Mouse (Mus musculus): Measurements from ENCODE around the gene Kif28. TPM values are rescaled to one million over a fixed set of nuclear protein-coding genes. Genes with fewer than 3 reads are reported as not detected.
"Not testable (repeated sequence)": the region's sequence is repeated elsewhere in the genome, so short reads cannot be mapped to it uniquely, and the experiment has no call there.

Kif28 gene
- polyA plus RNA-seq, 1 experiment from 2014 or later = not detected

DNA sequence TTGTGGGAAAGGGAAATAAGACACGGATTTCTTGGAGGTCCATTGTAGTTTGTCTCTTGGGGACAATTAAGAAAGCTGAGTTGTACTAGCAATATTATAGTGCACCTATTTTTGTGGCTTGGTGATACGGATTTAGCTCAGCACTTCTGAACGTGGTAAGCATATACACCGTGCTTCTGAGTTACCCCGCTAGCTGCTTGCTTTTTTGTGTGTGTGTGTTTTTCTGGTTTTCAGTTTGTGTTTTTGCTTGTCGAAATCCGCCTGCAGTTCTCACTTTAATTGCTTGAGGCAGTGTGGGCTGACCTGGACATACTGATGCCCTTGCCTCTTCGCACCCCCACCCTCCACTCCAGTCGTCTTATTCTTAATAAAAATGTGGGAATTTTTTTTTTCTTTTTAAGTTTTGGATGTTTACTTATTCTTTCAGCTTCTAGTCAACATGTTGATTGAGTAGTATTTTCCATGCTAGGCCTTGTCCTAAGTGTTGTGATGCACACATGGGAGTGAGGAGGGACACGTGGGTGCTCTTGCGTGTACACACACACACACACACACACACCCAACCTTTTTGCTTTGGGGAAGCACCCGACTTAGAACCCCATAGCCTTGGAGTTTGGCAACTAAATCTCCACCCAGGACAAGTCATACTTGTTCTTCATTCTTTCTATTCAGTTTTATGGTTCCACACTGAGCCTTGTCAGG lies 76.1 kb downstream of the Kif28 start:
- peaks cover 22% of the 10 kb centered on the region for H3K4me1 ChIP-seq (replicated peaks)
- peak overlapping the region; percentile 87 for H3K9ac ChIP-seq (replicated peaks)
- no peaks in the 10 kb centered on the region for H3K27me3 ChIP-seq
- WGBS = 22% methylated on average over 12 of the region's 12 CpGs
- peaks cover 32% of the 10 kb centered on the region for H3K36me3 ChIP-seq
- peak overlapping the region; percentile 84 for H3K4me3 ChIP-seq (replicated peaks)
- peak overlapping the region; percentile 79 for H3K4me2 ChIP-seq
- no peak for ATAC-seq (ENCODE audit: insufficient number of reproducible peaks, insufficient read depth, low FRiP score, low TSS enrichment, low read depth)
- H3K27ac ChIP-seq = peak overlapping the region; percentile 93
- H3K9me3 ChIP-seq = no peaks in the 10 kb centered on the region

GRCm38 (mm10) chr1:179668013-179668805 lies 76.9 kb downstream of the Kif28 start, which contains the start of gene Sccpdh:
TSS of gene Sccpdh (plus strand) at chr1:179668210.
- no peaks in the 10 kb centered on the region for H3K9me3 ChIP-seq
- H3K9ac ChIP-seq (replicated peaks) = peak within 1 kb of the TSS; percentile 87
- peaks cover 24% of the 10 kb centered on the region for H3K36me3 ChIP-seq
- H3K27me3 ChIP-seq = no peaks in the 10 kb centered on the region
- H3K4me2 ChIP-seq = peak within 1 kb of the TSS; percentile 79
- peak within 1 kb of the TSS; percentile 84 for H3K4me3 ChIP-seq (replicated peaks)
- ATAC-seq (ENCODE audit: insufficient number of reproducible peaks, insufficient read depth, low FRiP score, low TSS enrichment, low read depth) = peak; percentile 95
- peaks cover 22% of the 10 kb centered on the region for H3K4me1 ChIP-seq (replicated peaks)
- under 1% methylated on average over 78 of the region's 84 CpGs for WGBS
- H3K27ac ChIP-seq = peak within 1 kb of the TSS; percentile 93

- no peaks in the 10 kb centered on the region for H3K9me3 ChIP-seq
- H3K4me3 ChIP-seq (replicated peaks) = peak overlapping the region; percentile 84
- peaks cover 18% of the 10 kb centered on the region; the same call in 1 of the 2 replicates for H3K36me3 ChIP-seq
- H3K27ac ChIP-seq = peak overlapping the region; percentile 93
- peaks cover 22% of the 10 kb centered on the region for H3K4me1 ChIP-seq (replicated peaks)
- ATAC-seq (ENCODE audit: insufficient number of reproducible peaks, insufficient read depth, low FRiP score, low TSS enrichment, low read depth) = peak; percentile 11; the same call in 1 of the 2 replicates
- WGBS = 3% methylated on average over 7 of the region's 7 CpGs
- no peaks in the 10 kb centered on the region for H3K27me3 ChIP-seq
- peak overlapping the region; percentile 87 for H3K9ac ChIP-seq (replicated peaks)
- peak overlapping the region; percentile 79 for H3K4me2 ChIP-seq
Observed at GRCm38 (mm10) chr1:179667450-179667849, 77.6 kb downstream of the Kif28 start.

DNA sequence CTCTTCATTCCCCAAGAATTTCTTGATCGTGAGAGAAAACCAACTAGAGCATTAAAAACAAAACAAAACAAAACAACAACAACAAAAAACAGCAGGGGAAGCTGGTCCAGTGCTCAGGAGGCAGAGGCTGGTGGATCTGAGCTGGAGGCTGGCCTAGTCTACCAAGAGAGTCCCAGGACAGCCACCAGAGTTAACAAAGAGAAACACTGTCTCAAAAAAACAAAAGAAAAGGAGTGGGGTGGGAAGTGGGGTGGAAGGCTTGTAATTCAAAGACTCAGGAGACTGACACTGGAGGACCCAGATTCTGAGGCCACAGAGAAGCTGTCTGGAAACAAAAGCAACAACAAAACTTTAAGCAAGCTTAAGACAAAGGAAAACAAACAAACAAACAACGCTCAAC lies 78.1 kb downstream of the Kif28 start:
- peaks cover 22% of the 10 kb centered on the region for H3K4me1 ChIP-seq (replicated peaks)
- H3K4me3 ChIP-seq (replicated peaks) = no peak overlapping the region
- no peak for ATAC-seq (ENCODE audit: insufficient number of reproducible peaks, insufficient read depth, low FRiP score, low TSS enrichment, low read depth)
- no peak overlapping the region for H3K27ac ChIP-seq
- H3K9ac ChIP-seq (replicated peaks) = no peak overlapping the region
- H3K36me3 ChIP-seq = peaks cover 15% of the 10 kb centered on the region; the same call in 1 of the 2 replicates
- 74% methylated on average over 2 of the region's 2 CpGs for WGBS
- H3K4me2 ChIP-seq = no peak overlapping the region
- H3K9me3 ChIP-seq = no peaks in the 10 kb centered on the region
- no peaks in the 10 kb centered on the region for H3K27me3 ChIP-seq

DNA sequence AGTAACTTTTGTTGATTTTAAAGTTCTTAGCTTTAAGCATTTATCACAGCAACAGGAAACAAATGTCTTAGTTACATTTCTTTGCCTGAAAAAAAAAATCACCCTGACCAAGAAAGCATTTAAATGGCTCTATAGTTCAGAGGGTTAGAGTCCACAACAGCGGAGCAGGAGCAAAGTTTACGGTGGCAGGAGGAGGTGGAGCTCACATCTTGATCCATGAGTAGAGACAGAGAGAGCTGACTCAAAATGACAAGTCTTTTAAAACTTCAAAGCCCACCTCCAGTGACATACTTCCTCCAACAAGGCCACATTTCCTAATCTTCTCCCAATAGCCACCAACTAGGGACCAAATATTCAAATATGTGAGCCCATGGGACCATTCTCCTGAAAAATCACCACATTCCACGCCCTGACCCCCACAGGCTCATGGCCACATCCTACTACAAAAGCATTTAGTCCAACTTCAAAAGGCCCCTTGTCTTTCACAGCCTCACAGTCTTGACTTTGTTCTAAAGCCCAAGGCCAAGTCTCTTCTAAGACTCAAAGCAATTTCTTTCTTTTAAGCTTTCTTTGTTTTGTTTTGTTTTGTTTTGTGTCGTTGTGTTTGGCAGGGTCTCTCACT lies 80.7 kb downstream of the Kif28 start:
- no peak overlapping the region for H3K4me3 ChIP-seq (replicated peaks)
- H3K27ac ChIP-seq = no peak overlapping the region
- H3K36me3 ChIP-seq = no peaks in the 10 kb centered on the region
- H3K4me1 ChIP-seq (replicated peaks) = peaks cover 22% of the 10 kb centered on the region
- no peak for ATAC-seq (ENCODE audit: insufficient number of reproducible peaks, insufficient read depth, low FRiP score, low TSS enrichment, low read depth)
- 84% methylated on average over 4 of the region's 4 CpGs for WGBS
- no peaks in the 10 kb centered on the region for H3K9me3 ChIP-seq
- no peaks in the 10 kb centered on the region for H3K27me3 ChIP-seq
- no peak overlapping the region for H3K9ac ChIP-seq (replicated peaks)
- no peak overlapping the region for H3K4me2 ChIP-seq

DNA sequence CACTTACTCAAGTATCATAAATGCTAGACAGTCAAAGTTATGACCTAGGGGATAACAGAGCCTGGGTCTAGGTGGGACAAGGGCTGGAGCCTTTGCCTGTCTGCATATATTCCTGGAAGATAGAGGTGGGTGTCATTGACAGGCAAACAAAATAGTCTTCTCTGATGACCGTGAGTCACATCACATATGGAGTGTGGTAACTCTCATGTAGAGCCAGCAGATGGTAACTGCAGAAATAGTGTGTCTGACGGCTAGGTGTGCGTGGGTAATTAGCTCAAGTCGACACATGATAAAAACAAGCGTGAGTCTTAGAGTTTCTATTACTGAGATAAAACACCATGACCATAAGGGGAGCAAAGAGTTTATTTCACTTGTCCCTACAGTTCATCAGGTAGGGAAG lies 82.0 kb downstream of the Kif28 start:
- Histone ChIP-seq H3K27me3 (no peaks in the 10 kb centered on the region), H3K9ac (replicated peaks) (no peak overlapping the region), H3K4me1 (replicated peaks) (peaks cover 16% of the 10 kb centered on the region), H3K36me3 (no peaks in the 10 kb centered on the region), H3K4me2 (no peak overlapping the region), H3K9me3 (no peaks in the 10 kb centered on the region), H3K27ac (no peak overlapping the region), H3K4me3 (replicated peaks) (no peak overlapping the region)
- WGBS = 87% methylated on average over 5 of the region's 5 CpGs
- ATAC-seq (ENCODE audit: insufficient number of reproducible peaks, insufficient read depth, low FRiP score, low TSS enrichment, low read depth) = no peak

DNA sequence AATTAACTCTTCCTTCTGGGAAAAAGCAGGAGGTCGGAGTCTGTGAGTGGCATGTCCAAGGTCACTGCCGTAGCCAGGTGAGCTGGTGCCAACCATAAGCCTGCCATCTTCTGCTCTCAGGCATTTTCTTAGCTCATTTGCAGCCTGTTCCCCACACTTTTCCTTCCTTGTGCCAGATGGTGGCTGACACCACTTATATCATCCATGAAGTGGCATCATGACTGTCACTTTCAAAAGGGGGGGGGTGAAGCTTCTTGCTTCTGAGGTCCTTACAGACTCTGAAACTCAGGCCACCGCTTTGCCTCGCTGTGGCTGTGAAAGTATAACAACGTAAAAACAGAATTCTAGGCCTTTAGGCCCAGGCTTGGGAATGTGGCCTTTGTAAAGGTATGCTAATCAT lies 93.8 kb downstream of the Kif28 start:
- H3K9me3 ChIP-seq = no peaks in the 10 kb centered on the region
- H3K9ac ChIP-seq (replicated peaks) = no peak overlapping the region
- no peaks in the 10 kb centered on the region for H3K36me3 ChIP-seq
- H3K27ac ChIP-seq = no peak overlapping the region
- no peaks in the 10 kb centered on the region for H3K27me3 ChIP-seq
- no peak for ATAC-seq (ENCODE audit: insufficient number of reproducible peaks, insufficient read depth, low FRiP score, low TSS enrichment, low read depth)
- no peak overlapping the region for H3K4me2 ChIP-seq
- no peak overlapping the region for H3K4me3 ChIP-seq (replicated peaks)
- 83% methylated on average over 5 of the region's 5 CpGs for WGBS
- no peaks in the 10 kb centered on the region for H3K4me1 ChIP-seq (replicated peaks)

GRCm38 (mm10) chr1:179650284-179650683 lies 94.8 kb downstream of the Kif28 start:
- Histone ChIP-seq H3K4me3 (replicated peaks) (no peak overlapping the region), H3K9me3 (no peaks in the 10 kb centered on the region), H3K27me3 (no peaks in the 10 kb centered on the region), H3K27ac (no peak overlapping the region), H3K9ac (replicated peaks) (no peak overlapping the region), H3K36me3 (no peaks in the 10 kb centered on the region), H3K4me1 (replicated peaks) (no peaks in the 10 kb centered on the region), H3K4me2 (no peak overlapping the region)
- no peak for ATAC-seq (ENCODE audit: insufficient number of reproducible peaks, insufficient read depth, low FRiP score, low TSS enrichment, low read depth)
- WGBS = 74% methylated on average over 4 of the region's 4 CpGs

- ATAC-seq (ENCODE audit: insufficient number of reproducible peaks, insufficient read depth, low FRiP score, low TSS enrichment, low read depth) = no peak
- WGBS = 82% methylated on average over 3 of the region's 3 CpGs
- no peak overlapping the region for H3K27ac ChIP-seq
- H3K9me3 ChIP-seq = no peaks in the 10 kb centered on the region
- H3K9ac ChIP-seq (replicated peaks) = no peak overlapping the region
- no peak overlapping the region for H3K4me2 ChIP-seq
- H3K4me3 ChIP-seq (replicated peaks) = no peak overlapping the region
- H3K4me1 ChIP-seq (replicated peaks) = peaks cover 1% of the 10 kb centered on the region; the same call in 1 of the 2 replicates
- H3K36me3 ChIP-seq = no peaks in the 10 kb centered on the region
- H3K27me3 ChIP-seq = no peaks in the 10 kb centered on the region
Observed at GRCm38 (mm10) chr1:179649324-179649723, 95.7 kb downstream of the Kif28 start.

DNA sequence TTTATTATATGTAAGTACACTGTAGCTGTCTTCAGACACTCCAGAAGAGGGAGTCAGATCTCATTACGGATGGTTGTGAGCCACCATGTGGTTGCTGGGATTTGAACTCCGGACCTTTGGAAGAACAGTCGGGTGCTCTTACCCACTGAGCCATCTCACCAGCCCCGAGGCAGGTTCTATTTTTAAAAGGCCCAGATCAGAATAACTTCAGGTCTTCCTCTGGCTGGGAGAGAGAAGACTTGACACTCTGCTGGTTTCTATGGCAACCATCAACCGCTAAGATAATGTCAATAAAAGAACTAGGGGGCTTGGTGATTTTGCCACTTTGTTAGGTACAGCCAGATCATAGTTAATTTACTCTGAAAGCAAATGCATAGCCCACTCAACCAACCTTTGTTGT lies 96.4 kb downstream of the Kif28 start:
- H3K27me3 ChIP-seq; H3K36me3 ChIP-seq; ATAC-seq (ENCODE audit: insufficient number of reproducible peaks, insufficient read depth, low FRiP score, low TSS enrichment, low read depth); H3K9me3 ChIP-seq; H3K4me3 ChIP-seq (replicated peaks); H3K4me1 ChIP-seq (replicated peaks); H3K27ac ChIP-seq; H3K9ac ChIP-seq (replicated peaks); H3K4me2 ChIP-seq: not testable (repeated sequence)
- whole genome bisulfite sequencing = 79% methylated on average over 4 of the region's 5 CpGs

DNA sequence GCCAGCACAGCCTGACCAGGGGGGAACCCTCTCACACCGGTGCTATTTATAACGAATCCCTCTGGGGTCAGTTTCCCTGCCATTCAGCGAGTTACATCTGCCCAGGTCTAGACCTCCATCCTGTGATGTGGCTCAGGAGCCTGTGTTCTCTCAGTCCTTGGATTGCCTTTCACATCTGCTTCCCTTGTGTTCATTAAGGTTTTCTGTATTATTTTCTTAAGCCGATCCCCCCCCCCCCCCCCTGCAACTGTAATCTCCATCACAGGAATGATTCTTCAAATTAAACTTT lies 99.1 kb downstream of the Kif28 start:
- WGBS = 18% methylated on average over 4 of the region's 4 CpGs
- Histone ChIP-seq H3K9ac (replicated peaks) (peak overlapping the region; percentile 37; the same call in 1 of the 2 replicates), H3K36me3 (no peaks in the 10 kb centered on the region), H3K9me3 (no peaks in the 10 kb centered on the region), H3K4me3 (replicated peaks) (0 out of 2 replicates have a peak overlapping the region, but pooled peaks have one; percentile 21), H3K4me2 (peak overlapping the region; percentile 48), H3K4me1 (replicated peaks) (peaks cover 9% of the 10 kb centered on the region; the same call in 1 of the 2 replicates), H3K27me3 (no peaks in the 10 kb centered on the region), H3K27ac (no peak overlapping the region)
- no peak; the same call in 1 of the 2 replicates for ATAC-seq (ENCODE audit: insufficient number of reproducible peaks, insufficient read depth, low FRiP score, low TSS enrichment, low read depth)

All from limb, embryonic 12.5 days (tissue).